Mouse (Mus musculus) liver (tissue): ENCODE data around the gene Eif4a2.
"Not testable (repeated sequence)": the region's sequence is repeated elsewhere in the genome, so short reads cannot be mapped to it uniquely, and the experiment has no call there.

Experiments
- DNase-seq: peaks from one replicate; pipeline ENCODE4 v3.0.0-alpha.2; 2020; ENCODE audit warnings: mixed read lengths

Eif4a2 gene

GRCm38 (mm10) chr16:23107231-23107942 is at the start of gene Eif4a2:
Eif4a2 (plus strand) TSS chr16:23107444.
- DNase-seq = peak; percentile 94

- DNase-seq = peak; percentile 26
Measured at GRCm38 (mm10) chr16:23057668-23058447, 49.4 kb upstream of the Eif4a2 start, which contains the start of gene Kng1. Kng1 (plus strand) TSS chr16:23057865.

- not testable (repeated sequence) for DNase-seq
Measured at GRCm38 (mm10) chr16:23059630-23060029, 47.6 kb upstream of the Eif4a2 start.

GRCm38 (mm10) chr16:23060781-23061325 is 46.4 kb upstream of the Eif4a2 start:
- not testable (repeated sequence) for DNase-seq

GRCm38 (mm10) chr16:23077516-23077915 is 29.7 kb upstream of the Eif4a2 start:
- DNase-seq = not testable (repeated sequence)

GRCm38 (mm10) chr16:23087159-23087558 is 20.1 kb upstream of the Eif4a2 start:
- not testable (repeated sequence) for DNase-seq

GRCm38 (mm10) chr16:23087712-23088111 is 19.5 kb upstream of the Eif4a2 start:
- not testable (repeated sequence) for DNase-seq

GRCm38 (mm10) chr16:23088491-23088890 is 18.8 kb upstream of the Eif4a2 start:
- not testable (repeated sequence) for DNase-seq

- DNase-seq = not testable (repeated sequence)
Measured at GRCm38 (mm10) chr16:23091345-23091744, 15.9 kb upstream of the Eif4a2 start.

GRCm38 (mm10) chr16:23093321-23093953 is 13.8 kb upstream of the Eif4a2 start:
- no peak for DNase-seq

GRCm38 (mm10) chr16:23094136-23094535 is 13.1 kb upstream of the Eif4a2 start:
- DNase-seq = no peak

GRCm38 (mm10) chr16:23095581-23095980 is 11.7 kb upstream of the Eif4a2 start:
- DNase-seq = not testable (repeated sequence)

- DNase-seq = not testable (repeated sequence)
Measured at GRCm38 (mm10) chr16:23096886-23097285, 10.4 kb upstream of the Eif4a2 start.

- not testable (repeated sequence) for DNase-seq
Measured at GRCm38 (mm10) chr16:23097290-23098104, 9.7 kb upstream of the Eif4a2 start.

GRCm38 (mm10) chr16:23098105-23098452 is 9.2 kb upstream of the Eif4a2 start:
- not testable (repeated sequence) for DNase-seq

- DNase-seq = no peak
Measured at GRCm38 (mm10) chr16:23099632-23100031, 7.6 kb upstream of the Eif4a2 start.

- DNase-seq = peak; percentile 48
Measured at GRCm38 (mm10) chr16:23100099-23100575, 7.1 kb upstream of the Eif4a2 start.

GRCm38 (mm10) chr16:23100613-23101012 is 6.6 kb upstream of the Eif4a2 start:
- DNase-seq = peak; percentile 30

- DNase-seq = peak; percentile 44
Measured at GRCm38 (mm10) chr16:23102340-23103037, 4.8 kb upstream of the Eif4a2 start.

- no peak for DNase-seq
Measured at GRCm38 (mm10) chr16:23103038-23103745, 4.1 kb upstream of the Eif4a2 start.

GRCm38 (mm10) chr16:23103841-23104240 is 3.4 kb upstream of the Eif4a2 start:
- DNase-seq = no peak
